Mouse (Mus musculus): Measurements from ENCODE around the gene Cops7b. TPM values are rescaled to one million over a fixed set of nuclear protein-coding genes. Genes with fewer than 3 reads are reported as not detected.

Cops7b gene
- polyA plus RNA-seq, 1 experiment = 25.2 TPM

DNA sequence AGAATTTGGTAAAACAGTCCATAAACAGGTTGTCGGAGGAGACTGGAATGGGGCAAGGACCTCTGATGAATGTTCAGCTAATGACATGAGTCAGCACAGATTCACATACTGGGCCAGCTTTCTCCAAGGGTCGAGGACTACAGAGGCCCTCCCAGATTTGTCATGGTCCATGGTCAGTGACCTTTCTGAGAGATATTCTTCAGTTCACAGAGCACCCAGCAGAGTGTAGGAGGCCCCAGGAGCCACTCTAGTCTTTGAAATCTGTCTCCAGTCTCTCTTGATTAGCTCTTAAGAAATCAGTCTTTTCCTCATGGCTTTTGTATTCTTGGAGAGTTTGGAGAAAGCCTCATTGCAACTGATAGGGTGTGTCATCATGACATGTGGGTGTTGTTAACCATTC is 39.6 kb downstream of the Cops7b start:
- no peak for TF ChIP-seq USF1 (IDR thresholded peaks at IDR 0.05; ENCODE audit: low read depth)
- no peak for TF ChIP-seq CEBPB (IDR thresholded peaks at IDR 0.05; ENCODE audit: low read depth)
- TF ChIP-seq MYOD1 (IDR thresholded peaks at IDR 0.05; ENCODE audit: control insufficient read depth, insufficient read length, low read depth) = no peak
- TF ChIP-seq FOSL1 (IDR thresholded peaks at IDR 0.05; ENCODE audit: insufficient read depth, low read length, poor library complexity, severe bottlenecking) = no peak
- TF ChIP-seq CTCF (IDR thresholded peaks at IDR 0.05; ENCODE audit: control insufficient read depth, insufficient read depth, insufficient read length) = no peak
- no peak for TF ChIP-seq MYOG (IDR thresholded peaks at IDR 0.05; ENCODE audit: control insufficient read depth, extremely low read depth, insufficient read length)
- TF ChIP-seq MAX (IDR thresholded peaks at IDR 0.05) = no peak
- H3K79me3 ChIP-seq (ENCODE audit: low read depth) = no peaks in the 10 kb centered on the region
- no peaks in the 10 kb centered on the region for H3K79me2 ChIP-seq (ENCODE audit: control insufficient read depth, insufficient read depth)
- no peak overlapping the region for H3K4me3 ChIP-seq (ENCODE audit: insufficient read depth, poor library complexity, severe bottlenecking)
- no peaks in the 10 kb centered on the region for H3K36me3 ChIP-seq (ENCODE audit: control insufficient read depth, insufficient read depth)
- H3ac ChIP-seq (ENCODE audit: control insufficient read depth, insufficient read length, low read depth) = no peak overlapping the region
- no peaks in the 10 kb centered on the region for H3K27me3 ChIP-seq (ENCODE audit: control insufficient read depth, insufficient read depth, insufficient read length)

DNA sequence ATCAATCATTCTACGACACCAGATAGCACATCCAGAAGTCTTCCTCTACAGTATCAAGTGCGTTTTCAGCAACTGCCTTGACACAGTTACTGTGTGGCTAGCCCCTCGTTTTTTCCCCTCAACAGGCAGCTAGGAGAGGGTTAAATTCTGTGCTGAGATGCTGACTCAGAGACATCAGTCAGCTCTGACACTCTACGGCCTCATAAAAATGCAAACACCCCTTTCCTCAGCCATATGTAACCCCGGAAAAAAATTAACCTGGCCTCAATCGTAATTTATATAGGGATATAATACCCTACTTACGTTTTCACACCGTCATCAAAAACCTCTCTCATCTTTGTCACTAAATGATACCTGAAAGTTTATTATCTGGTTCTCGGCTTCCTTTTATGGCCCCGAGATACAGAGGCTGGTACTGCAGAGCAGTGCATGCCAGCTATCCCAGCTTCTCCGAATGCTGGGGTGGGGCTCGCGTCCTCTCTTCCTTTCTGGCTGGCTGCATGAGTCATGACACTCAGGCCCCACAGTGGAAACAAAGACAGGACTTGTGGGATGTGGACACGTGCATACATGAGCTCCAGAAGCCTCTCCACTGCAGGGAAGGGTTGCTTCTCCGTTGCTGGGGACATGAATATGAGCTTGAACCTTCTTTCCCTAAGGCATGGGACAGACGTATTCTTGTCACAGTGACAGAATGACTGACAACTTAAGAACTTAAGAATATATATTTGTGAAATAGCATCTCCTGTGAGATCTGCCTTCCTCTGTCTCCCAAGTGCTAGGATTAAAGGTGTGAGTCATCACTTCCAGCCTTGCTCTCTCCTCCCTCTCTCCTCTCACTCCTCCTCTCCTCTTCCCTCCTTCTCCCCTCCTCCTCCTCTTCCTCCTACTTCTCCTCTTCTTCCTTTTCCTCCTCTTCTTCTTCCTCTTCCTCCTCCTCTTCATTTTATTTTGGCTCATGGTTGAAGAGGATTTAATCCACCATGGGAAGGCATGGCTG is 40.6 kb downstream of the Cops7b start:
- Histone ChIP-seq H3K36me3 (ENCODE audit: control insufficient read depth, insufficient read depth) (no peaks in the 10 kb centered on the region), H3K4me3 (ENCODE audit: insufficient read depth, poor library complexity, severe bottlenecking) (no peak overlapping the region), H3K79me2 (ENCODE audit: control insufficient read depth, insufficient read depth) (no peaks in the 10 kb centered on the region), H3ac (ENCODE audit: control insufficient read depth, insufficient read length, low read depth) (peak overlapping the region; percentile 57), H3K27me3 (ENCODE audit: control insufficient read depth, insufficient read depth, insufficient read length) (no peaks in the 10 kb centered on the region), H3K79me3 (ENCODE audit: low read depth) (no peaks in the 10 kb centered on the region)
- peak; percentile 26 for TF ChIP-seq FOSL1 (IDR thresholded peaks at IDR 0.05; ENCODE audit: insufficient read depth, low read length, poor library complexity, severe bottlenecking)
- peak; percentile 65 for TF ChIP-seq USF1 (IDR thresholded peaks at IDR 0.05; ENCODE audit: low read depth)
- no peak for TF ChIP-seq CTCF (IDR thresholded peaks at IDR 0.05; ENCODE audit: control insufficient read depth, insufficient read depth, insufficient read length)
- TF ChIP-seq MYOD1 (IDR thresholded peaks at IDR 0.05; ENCODE audit: control insufficient read depth, insufficient read length, low read depth) = no peak
- TF ChIP-seq CEBPB (IDR thresholded peaks at IDR 0.05; ENCODE audit: low read depth) = no peak
- TF ChIP-seq MAX (IDR thresholded peaks at IDR 0.05) = peak; percentile 95
- no peak for TF ChIP-seq MYOG (IDR thresholded peaks at IDR 0.05; ENCODE audit: control insufficient read depth, extremely low read depth, insufficient read length)

DNA sequence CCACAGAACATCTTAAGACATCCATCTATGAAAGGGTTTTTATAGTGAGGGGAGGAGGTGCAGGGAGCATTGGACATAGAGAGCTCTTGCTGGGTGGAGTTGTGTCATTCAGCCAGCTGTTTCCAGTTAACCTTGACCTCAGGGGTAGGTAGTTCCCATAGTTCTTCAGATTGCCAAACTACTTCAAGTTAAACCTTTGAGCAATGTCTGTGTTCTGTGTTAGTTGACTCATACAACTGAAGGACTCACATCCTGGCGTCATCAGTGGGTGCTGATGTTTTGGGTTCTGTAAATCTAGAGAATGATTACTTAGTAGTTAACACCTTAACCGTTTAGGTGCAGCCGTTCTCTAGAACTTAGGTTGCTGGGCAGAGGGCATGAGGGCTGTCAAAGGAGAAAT is 45.6 kb downstream of the Cops7b start:
- Histone ChIP-seq H3K79me3 (ENCODE audit: low read depth) (no peaks in the 10 kb centered on the region), H3K36me3 (ENCODE audit: control insufficient read depth, insufficient read depth) (no peaks in the 10 kb centered on the region), H3K27me3 (ENCODE audit: control insufficient read depth, insufficient read depth, insufficient read length) (no peaks in the 10 kb centered on the region), H3K4me3 (ENCODE audit: insufficient read depth, poor library complexity, severe bottlenecking) (no peak overlapping the region), H3K79me2 (ENCODE audit: control insufficient read depth, insufficient read depth) (no peaks in the 10 kb centered on the region), H3ac (ENCODE audit: control insufficient read depth, insufficient read length, low read depth) (no peak overlapping the region)
- no peak for TF ChIP-seq MAX (IDR thresholded peaks at IDR 0.05)
- TF ChIP-seq MYOD1 (IDR thresholded peaks at IDR 0.05; ENCODE audit: control insufficient read depth, insufficient read length, low read depth) = no peak
- TF ChIP-seq FOSL1 (IDR thresholded peaks at IDR 0.05; ENCODE audit: insufficient read depth, low read length, poor library complexity, severe bottlenecking) = no peak
- no peak for TF ChIP-seq CEBPB (IDR thresholded peaks at IDR 0.05; ENCODE audit: low read depth)
- TF ChIP-seq CTCF (IDR thresholded peaks at IDR 0.05; ENCODE audit: control insufficient read depth, insufficient read depth, insufficient read length) = no peak
- TF ChIP-seq MYOG (IDR thresholded peaks at IDR 0.05; ENCODE audit: control insufficient read depth, extremely low read depth, insufficient read length) = no peak
- no peak for TF ChIP-seq USF1 (IDR thresholded peaks at IDR 0.05; ENCODE audit: low read depth)

DNA sequence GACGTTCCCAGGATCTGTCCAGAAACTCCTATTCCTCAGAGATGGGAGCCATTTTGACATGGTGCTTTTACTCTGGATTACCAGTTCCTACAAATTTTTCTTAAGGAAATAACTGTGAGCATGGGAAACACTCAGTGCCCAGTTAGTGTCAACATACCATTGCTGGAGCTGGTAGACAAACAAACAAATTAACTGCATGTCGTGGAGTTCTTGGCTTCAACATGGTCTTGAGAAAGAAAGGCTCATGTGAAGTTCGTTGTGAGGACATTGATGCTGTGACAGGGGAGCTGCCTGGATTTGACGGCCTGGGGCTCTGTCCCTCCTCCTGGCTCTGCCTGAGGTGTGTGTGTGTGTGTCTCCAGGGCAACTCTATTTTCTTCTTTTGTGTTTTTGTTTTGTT is 47.2 kb downstream of the Cops7b start:
- Histone ChIP-seq H3K79me3 (ENCODE audit: low read depth) (no peaks in the 10 kb centered on the region), H3K27me3 (ENCODE audit: control insufficient read depth, insufficient read depth, insufficient read length) (no peaks in the 10 kb centered on the region), H3K36me3 (ENCODE audit: control insufficient read depth, insufficient read depth) (no peaks in the 10 kb centered on the region), H3ac (ENCODE audit: control insufficient read depth, insufficient read length, low read depth) (no peak overlapping the region), H3K79me2 (ENCODE audit: control insufficient read depth, insufficient read depth) (no peaks in the 10 kb centered on the region), H3K4me3 (ENCODE audit: insufficient read depth, poor library complexity, severe bottlenecking) (no peak overlapping the region)
- TF ChIP-seq MYOG (IDR thresholded peaks at IDR 0.05; ENCODE audit: control insufficient read depth, extremely low read depth, insufficient read length) (no peak), USF1 (IDR thresholded peaks at IDR 0.05; ENCODE audit: low read depth) (no peak), MYOD1 (IDR thresholded peaks at IDR 0.05; ENCODE audit: control insufficient read depth, insufficient read length, low read depth) (no peak), FOSL1 (IDR thresholded peaks at IDR 0.05; ENCODE audit: insufficient read depth, low read length, poor library complexity, severe bottlenecking) (no peak), CTCF (IDR thresholded peaks at IDR 0.05; ENCODE audit: control insufficient read depth, insufficient read depth, insufficient read length) (no peak), MAX (IDR thresholded peaks at IDR 0.05) (no peak)

DNA sequence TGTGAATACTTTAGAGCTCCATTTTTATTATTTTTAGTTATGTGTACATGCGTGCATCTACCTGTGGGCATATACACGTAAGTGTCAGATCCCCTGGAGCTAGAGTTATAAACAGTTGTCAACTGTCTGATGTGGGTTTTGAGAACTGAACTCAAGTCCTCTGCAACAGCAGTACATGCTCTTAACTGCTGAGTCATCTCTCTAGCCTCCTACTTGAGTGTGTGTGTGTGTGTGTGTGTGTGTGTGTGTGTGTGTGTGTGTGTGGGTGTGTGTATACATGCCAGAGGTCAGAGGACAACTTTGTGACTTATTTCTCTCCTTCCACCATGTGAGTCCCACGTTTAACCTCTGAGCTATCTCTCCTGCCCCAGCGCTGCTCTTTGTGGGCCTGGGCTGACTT is 47.8 kb downstream of the Cops7b start:
- Histone ChIP-seq H3K36me3 (ENCODE audit: control insufficient read depth, insufficient read depth) (no peaks in the 10 kb centered on the region), H3K79me2 (ENCODE audit: control insufficient read depth, insufficient read depth) (no peaks in the 10 kb centered on the region), H3K79me3 (ENCODE audit: low read depth) (no peaks in the 10 kb centered on the region), H3ac (ENCODE audit: control insufficient read depth, insufficient read length, low read depth) (no peak overlapping the region), H3K4me3 (ENCODE audit: insufficient read depth, poor library complexity, severe bottlenecking) (no peak overlapping the region), H3K27me3 (ENCODE audit: control insufficient read depth, insufficient read depth, insufficient read length) (no peaks in the 10 kb centered on the region)
- TF ChIP-seq CEBPB (IDR thresholded peaks at IDR 0.05; ENCODE audit: low read depth) (no peak), USF1 (IDR thresholded peaks at IDR 0.05; ENCODE audit: low read depth) (no peak), FOSL1 (IDR thresholded peaks at IDR 0.05; ENCODE audit: insufficient read depth, low read length, poor library complexity, severe bottlenecking) (no peak), MYOG (IDR thresholded peaks at IDR 0.05; ENCODE audit: control insufficient read depth, extremely low read depth, insufficient read length) (no peak), MAX (IDR thresholded peaks at IDR 0.05) (no peak)

Measured in C2C12 (cell line).